Mouse (Mus musculus) stomach, postnatal 0 days (tissue): Measurements from ENCODE around the gene Fam198a. TPM values are rescaled to one million over a fixed set of nuclear protein-coding genes. Genes with fewer than 3 reads are reported as not detected.
A peak's percentile ranks its signal among the peaks of the same experiment; 100 is the strongest.

Experiments used
- ATAC-seq: fragments of 200-750 bp; cut with Nextera tagmentation; 2 replicates; pipeline ENCODE4 v1.8.0; 2017; ENCODE audit not compliant: low FRiP score, low TSS enrichment
- DNase-seq: peaks from one replicate; pipeline ENCODE4 v3.0.0-alpha.2; 2016; ENCODE audit warnings: low spot score
- H3K27ac ChIP-seq: fragments of 300-500 bp; sonication (generic); replicated peaks from 2 replicates; pipeline ENCODE4 v1.5.1; 2014; ENCODE audit warnings: mild to moderate bottlenecking, control low read depth
- H3K27me3 ChIP-seq: fragments of 300-500 bp; sonication (generic); 2 replicates; pipeline ENCODE4 v1.6.1; 2014; ENCODE audit warnings: low read length; ENCODE audit not compliant: control insufficient read depth, insufficient read depth
- H3K36me3 ChIP-seq: fragments of 300-500 bp; sonication (generic); 2 replicates; pipeline ENCODE4 v1.6.1; 2014; ENCODE audit warnings: low read length, mixed read lengths; ENCODE audit not compliant: control insufficient read depth, insufficient read depth
- H3K4me1 ChIP-seq: fragments of 300-500 bp; sonication (generic); replicated peaks from 2 replicates; pipeline ENCODE4 v1.6.1; 2014; ENCODE audit warnings: antibody characterized with exemption; ENCODE audit not compliant: control insufficient read depth, insufficient read depth
- H3K4me2 ChIP-seq: fragments of 300-500 bp; sonication (generic); replicated peaks from 2 replicates; pipeline ENCODE4 v1.6.1; 2014; ENCODE audit warnings: low read depth, mild to moderate bottlenecking, control low read depth, moderate library complexity
- H3K4me3 ChIP-seq: fragments of 300-500 bp; sonication (generic); 2 replicates; pipeline ENCODE4 v1.5.1; 2014; ENCODE audit warnings: low read depth, low read length, control low read depth
- H3K9ac ChIP-seq: fragments of 300-500 bp; sonication (generic); 2 replicates; pipeline ENCODE4 v1.6.1; 2014; ENCODE audit warnings: mild to moderate bottlenecking, low read length, control low read depth, mixed read lengths
- H3K9me3 ChIP-seq: fragments of 300-500 bp; sonication (generic); 2 replicates; pipeline ENCODE4 v1.6.1; 2016; ENCODE audit warnings: low read length; ENCODE audit not compliant: control insufficient read depth
- CTCF ChIP-seq: IDR thresholded peaks from 2 replicates; pipeline ENCODE4 v1.5.1; 2016; ENCODE audit warnings: antibody characterized with exemption, low read depth, mild to moderate bottlenecking, moderate library complexity
- EP300 ChIP-seq: optimal IDR thresholded peaks from 2 replicates; pipeline ENCODE3; 2016; ENCODE audit warnings: antibody characterized with exemption
- WGBS: fragments of 180-500 bp; shearing (Covaris S2); extraction: QIAGEN DNeasy Blood & Tissue Kit; methylation state at CpG from one replicate; pipeline ENCODE4 v1.1.7; 2014; 5-methylcytosine and 5-hydroxymethylcytosine counted together
- polyA plus RNA-seq: library from polyadenylated mRNA; unstranded; fragments of >200 nt; fragmentation: Nextera tagmentation; extraction: Ambion mirVana; gene quantifications from 2 replicates; pipeline ENCODE4 v1.2.1, GENCODE M21; 2015

Gene Fam198a
- polyA plus RNA-seq, 1 experiment from 2014 or later = 2.7 TPM

DNA sequence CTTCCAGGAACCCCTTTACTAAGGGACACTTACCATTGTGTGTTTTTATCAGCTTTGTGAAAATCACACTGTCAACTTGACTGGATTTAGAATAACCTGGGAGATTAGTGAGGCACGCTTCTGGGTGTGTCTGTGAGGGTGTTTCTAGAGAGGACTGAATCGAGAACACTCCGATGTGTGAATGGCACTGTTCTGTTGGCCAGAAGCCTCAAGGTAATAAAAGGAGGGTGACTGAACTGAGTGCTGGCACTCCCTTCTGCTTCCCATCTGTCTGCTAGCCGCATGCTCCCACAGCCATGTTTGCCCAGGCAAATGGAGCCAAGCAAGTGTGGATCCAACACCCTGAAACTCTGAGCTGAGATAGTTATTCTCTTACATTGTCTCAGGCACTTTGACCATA is 47.2 kb downstream of the Fam198a start:
- ATAC-seq (no peak), DNase-seq (no peak)
- H3K27me3 ChIP-seq = no peaks in the 10 kb centered on the region
- no peak overlapping the region for H3K4me2 ChIP-seq
- H3K4me3 ChIP-seq = no peak overlapping the region
- no peak for TF ChIP-seq CTCF
- no peak for TF ChIP-seq EP300
- H3K9ac ChIP-seq = no peak overlapping the region
- no peaks in the 10 kb centered on the region for H3K36me3 ChIP-seq
- no peak overlapping the region for H3K27ac ChIP-seq
- no peaks in the 10 kb centered on the region for H3K9me3 ChIP-seq
- no peaks in the 10 kb centered on the region for H3K4me1 ChIP-seq
- 53% methylated on average over 4 of the region's 4 CpGs for WGBS

GRCm38 (mm10) chr9:122006175-122006574 is 55.4 kb downstream of the Fam198a start:
- DNase-seq (no peak), ATAC-seq (no peak)
- Histone ChIP-seq H3K4me2 (no peak overlapping the region), H3K9me3 (no peaks in the 10 kb centered on the region), H3K4me3 (no peak overlapping the region), H3K36me3 (no peaks in the 10 kb centered on the region), H3K9ac (no peak overlapping the region), H3K27me3 (no peaks in the 10 kb centered on the region), H3K27ac (no peak overlapping the region), H3K4me1 (no peaks in the 10 kb centered on the region)
- TF ChIP-seq EP300 = no peak
- TF ChIP-seq CTCF = no peak
- WGBS = 95% methylated on average over 2 of the region's 2 CpGs

DNA sequence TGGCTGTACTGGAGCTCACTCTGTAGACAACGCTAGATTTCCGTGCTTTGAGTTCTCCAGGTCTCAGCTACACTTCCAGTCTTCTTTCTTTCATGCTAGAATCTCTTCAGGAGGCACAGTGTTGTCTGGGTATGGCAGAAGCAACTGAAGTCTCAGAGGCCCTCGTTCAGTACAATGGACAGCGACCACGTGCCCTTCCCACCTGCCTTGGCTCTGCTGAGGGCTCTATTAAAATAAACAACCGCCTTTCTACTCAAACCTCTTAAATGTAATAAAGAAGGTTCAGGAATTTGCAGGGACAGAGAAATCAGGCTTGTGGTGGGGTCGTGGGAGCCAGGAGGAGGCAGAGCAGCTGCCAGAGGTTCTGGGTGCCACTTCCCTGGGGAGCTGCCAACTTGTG is 55.8 kb downstream of the Fam198a start:
- no peaks in the 10 kb centered on the region for H3K4me1 ChIP-seq
- no peak overlapping the region for H3K4me2 ChIP-seq
- 5% methylated on average over 7 of the region's 7 CpGs for WGBS
- no peaks in the 10 kb centered on the region for H3K36me3 ChIP-seq
- DNase-seq (peak; percentile 71), ATAC-seq (no peak)
- H3K9ac ChIP-seq = no peak overlapping the region
- no peak overlapping the region for H3K27ac ChIP-seq
- H3K27me3 ChIP-seq = no peaks in the 10 kb centered on the region
- no peak for TF ChIP-seq EP300
- no peak for TF ChIP-seq CTCF
- H3K4me3 ChIP-seq = no peak overlapping the region
- no peaks in the 10 kb centered on the region for H3K9me3 ChIP-seq

- H3K36me3 ChIP-seq = no peaks in the 10 kb centered on the region
- H3K4me1 ChIP-seq = no peaks in the 10 kb centered on the region
- H3K9me3 ChIP-seq = no peaks in the 10 kb centered on the region
- no peak overlapping the region for H3K9ac ChIP-seq
- no peak overlapping the region for H3K27ac ChIP-seq
- H3K27me3 ChIP-seq = no peaks in the 10 kb centered on the region
- no peak overlapping the region for H3K4me3 ChIP-seq
- ATAC-seq = no peak
- no peak for DNase-seq
- 35% methylated on average over 2 of the region's 2 CpGs for WGBS
- TF ChIP-seq CTCF = no peak
- no peak overlapping the region for H3K4me2 ChIP-seq
These were observed 58.1 kb downstream of the Fam198a start for GRCm38 (mm10) chr9:122008876-122009275.

DNA sequence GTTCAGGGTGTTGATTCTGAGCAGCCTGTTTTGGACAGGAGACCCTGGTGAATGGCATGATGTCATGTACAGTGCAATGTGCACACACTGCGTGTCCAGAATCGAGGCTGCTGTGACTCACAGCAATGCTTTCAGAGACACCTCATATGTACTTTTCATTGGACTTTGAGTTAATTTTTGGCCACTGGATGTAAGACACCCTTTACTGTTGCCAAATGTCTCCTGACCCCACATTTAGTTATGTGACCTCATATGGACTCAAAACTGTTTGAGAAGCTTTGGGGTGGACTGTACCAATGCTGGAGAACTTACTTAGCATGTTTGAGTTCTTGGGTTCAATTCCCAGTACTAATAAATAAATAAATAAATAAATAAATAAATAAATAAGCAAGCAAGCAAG is 60.0 kb downstream of the Fam198a start:
- no peak overlapping the region for H3K4me3 ChIP-seq
- WGBS = 58% methylated on average over 2 of the region's 2 CpGs
- H3K4me2 ChIP-seq = no peak overlapping the region
- TF ChIP-seq EP300 (no peak), CTCF (no peak)
- H3K9ac ChIP-seq = no peak overlapping the region
- H3K27me3 ChIP-seq = no peaks in the 10 kb centered on the region
- no peak for DNase-seq
- H3K36me3 ChIP-seq = no peaks in the 10 kb centered on the region
- ATAC-seq = no peak
- no peak overlapping the region for H3K27ac ChIP-seq
- no peaks in the 10 kb centered on the region for H3K9me3 ChIP-seq
- H3K4me1 ChIP-seq = no peaks in the 10 kb centered on the region

DNA sequence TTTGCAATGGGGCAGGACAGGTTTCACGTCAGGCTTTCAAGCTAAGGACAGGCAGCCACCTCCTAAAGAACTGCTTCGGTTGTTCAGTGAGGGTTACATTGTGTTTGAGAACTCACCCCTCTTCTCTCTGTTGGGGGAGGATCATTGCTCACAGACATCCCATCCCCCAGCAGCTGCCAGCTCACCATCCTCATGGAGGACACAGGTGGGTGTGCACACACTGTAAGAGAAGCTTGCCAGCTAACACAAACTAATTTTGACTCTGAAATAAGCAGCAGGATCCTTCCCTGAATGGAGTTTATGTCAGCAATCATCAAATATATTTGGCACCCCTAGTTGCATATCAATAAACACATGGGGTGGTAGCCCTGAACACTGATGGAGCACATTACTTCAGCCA is 62.0 kb downstream of the Fam198a start:
- TF ChIP-seq CTCF (no peak), EP300 (no peak)
- H3K36me3 ChIP-seq = no peaks in the 10 kb centered on the region
- no peak for DNase-seq
- no peaks in the 10 kb centered on the region for H3K27me3 ChIP-seq
- no peak for ATAC-seq
- no peak overlapping the region for H3K4me3 ChIP-seq
- WGBS = 86% methylated on average over 2 of the region's 2 CpGs
- no peak overlapping the region for H3K4me2 ChIP-seq
- H3K9me3 ChIP-seq = no peaks in the 10 kb centered on the region
- H3K4me1 ChIP-seq = no peaks in the 10 kb centered on the region
- no peak overlapping the region for H3K27ac ChIP-seq
- no peak overlapping the region for H3K9ac ChIP-seq
